8 mouse cellular contexts compared by ENCODE assay signal in the genomic region with DNA sequence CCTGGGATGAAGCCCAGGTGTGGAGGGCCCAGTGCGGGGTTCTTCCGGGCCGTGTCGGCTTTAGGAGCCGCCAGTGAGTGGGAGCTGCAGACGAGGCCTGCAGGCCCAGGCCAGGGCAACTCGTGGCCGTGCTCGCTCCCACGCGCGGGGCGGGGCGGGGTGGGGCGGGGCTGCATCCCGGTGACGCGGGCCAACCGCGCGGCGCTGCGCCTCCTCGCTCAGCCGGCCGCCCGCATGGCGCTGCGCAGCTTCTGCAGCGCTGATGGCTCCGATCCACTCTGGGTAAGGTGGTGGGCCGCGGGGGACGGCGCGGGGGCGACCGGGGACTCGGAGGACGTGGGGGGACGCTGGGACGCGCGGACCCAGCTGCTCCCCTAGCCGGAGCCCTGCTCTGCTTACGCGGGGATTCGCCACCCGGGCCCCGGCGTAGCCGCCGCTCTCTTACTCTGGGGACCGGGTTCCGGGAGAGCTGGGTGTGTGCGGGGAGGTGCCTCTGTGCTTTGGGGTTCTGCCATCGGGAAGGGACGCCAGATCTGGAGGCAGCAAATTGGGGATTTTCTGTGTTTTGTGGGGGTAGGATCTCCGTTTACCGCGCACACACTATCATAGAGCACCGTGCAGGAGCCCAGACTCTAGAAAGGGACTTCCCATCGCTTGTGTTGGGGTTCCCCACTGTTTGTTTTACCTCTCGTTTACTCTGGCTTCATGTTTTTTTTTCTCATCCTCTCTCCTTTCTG. TPM values are rescaled to one million over a fixed set of nuclear protein-coding genes. Genes with fewer than 3 reads are reported as not detected.
DNase-seq lines count a peak whose midpoint lies in the region; ATAC-seq lines count a peak whose summit lies in the region.

A gene (plus strand): TSS at position 197 of the 737 bp plus-strand sequence.

- no peaks in the 10 kb centered on the region for H3K36me3 ChIP-seq in hindbrain, embryonic 13.5 days

- 0% methylated on average over 47 of the region's 64 CpGs for WGBS in hindbrain, embryonic 13.5 days

- no peaks in the 10 kb centered on the region for H3K9me3 ChIP-seq in hindbrain, embryonic 13.5 days

- H3K4me1 ChIP-seq in hindbrain, embryonic 13.5 days (replicated peaks) = peaks cover 13% of the 10 kb centered on the region

- H3K4me3 ChIP-seq in hindbrain, embryonic 13.5 days = peak within 1 kb of the TSS; percentile 62

- DNase-seq in NIH3T3 (ENCODE audit: low read depth) = peak; percentile 92
- DNase-seq in cerebellum, postnatal 14 days = peak; percentile 84 to 90
- peak; percentile 57 for DNase-seq in frontal cortex, postnatal 25 days (ENCODE audit: low spot score in 2 of 2)
- DNase-seq in left cerebral cortex, adult 11 months (ENCODE audit: low spot score) = peak; percentile 50
- peak; percentile 78 to 82 for DNase-seq in lung, postnatal 4 days
- peak; percentile 65 for DNase-seq in retina, postnatal 7 days (ENCODE audit: low read depth, low spot score)
- DNase-seq in urinary bladder, adult 18-20 months (ENCODE audit: low spot score in 2 of 2) = peak; percentile 72 to 73

- peak within 1 kb of the TSS; percentile 64 for H3K27ac ChIP-seq in hindbrain, embryonic 13.5 days

- H3K27me3 ChIP-seq in hindbrain, embryonic 13.5 days = 0 out of 2 replicates have a peak, but pooled peaks cover 5% of the 10 kb centered on the region

- ATAC-seq in hindbrain, embryonic 13.5 days (ENCODE audit: low FRiP score) = peak; percentile 99

- peak within 1 kb of the TSS; percentile 83 for H3K9ac ChIP-seq in hindbrain, embryonic 13.5 days

- peak within 1 kb of the TSS; percentile 87 for H3K4me2 ChIP-seq in hindbrain, embryonic 13.5 days

RNA-seq across cellular contexts. Expression of the gene that starts here (rescaled TPM):
- 8.0 and 10.9 TPM in 2 replicates for polyA plus RNA-seq in hindbrain, embryonic 13.5 days (2015; fragmentation: Nextera tagmentation; extraction: Ambion mirVana)

Comparison
In these comparisons a context has a peak if more than half of its experiments do, and no peak if none do; other contexts are left out.
1. Peak in every context shown above with its lines: DNase-seq, ATAC-seq, H3K4me3 ChIP-seq and H3K27ac ChIP-seq.